Mouse (Mus musculus) urinary bladder, postnatal 36 days (tissue): ENCODE measurements around the gene Zfp865.
"Not testable (repeated sequence)": the region's sequence is repeated elsewhere in the genome, so short reads cannot be mapped to it uniquely, and the experiment has no call there.

ENCODE experiments used
- DNase-seq, 2 experiments: peaks; one replicate each; pipeline ENCODE4 v3.0.0; 2022; ENCODE audit warnings: low spot score in 2 of 2, mixed read lengths in 1 of 2

Gene Zfp865

GRCm38 (mm10) chr7:5015118-5016001, 4.8 kb upstream of the Zfp865 start, which contains the start of gene Gm44973:
Gene Gm44973, plus strand, starts transcription at chr7:5015496.
- peak; percentile 90 to 92 for DNase-seq

GRCm38 (mm10) chr7:5016057-5016456, 4.1 kb upstream of the Zfp865 start:
- no peak for DNase-seq

GRCm38 (mm10) chr7:5016920-5017319, 3.3 kb upstream of the Zfp865 start:
- no peak for DNase-seq

GRCm38 (mm10) chr7:5017352-5017751, 2.8 kb upstream of the Zfp865 start:
- DNase-seq, result no peak

GRCm38 (mm10) chr7:5017931-5018330, 2.2 kb upstream of the Zfp865 start:
- no peak for DNase-seq

- DNase-seq, result not testable (repeated sequence)
These were observed 600 bp upstream of the Zfp865 start for GRCm38 (mm10) chr7:5019576-5019975.

- DNase-seq, result no peak
These were observed 509 bp downstream of the Zfp865 start for GRCm38 (mm10) chr7:5020685-5021084.

GRCm38 (mm10) chr7:5021197-5021596, 1.0 kb downstream of the Zfp865 start:
- DNase-seq, result no peak

GRCm38 (mm10) chr7:5029543-5029942, 9.4 kb downstream of the Zfp865 start:
- no peak for DNase-seq

- DNase-seq, result no peak
These were observed 9.8 kb downstream of the Zfp865 start for GRCm38 (mm10) chr7:5029946-5030345.

GRCm38 (mm10) chr7:5030554-5031275, 10.5 kb downstream of the Zfp865 start:
- DNase-seq, result no peak

- no peak for DNase-seq
These were observed 11.3 kb downstream of the Zfp865 start for GRCm38 (mm10) chr7:5031496-5031895.

GRCm38 (mm10) chr7:5033818-5034217, 13.6 kb downstream of the Zfp865 start, which contains the start of gene 4632433K11Rik:
Gene 4632433K11Rik, plus strand, starts transcription at chr7:5034118.
- DNase-seq, result no peak

GRCm38 (mm10) chr7:5035628-5036027, 15.5 kb downstream of the Zfp865 start:
- no peak for DNase-seq

GRCm38 (mm10) chr7:5036136-5036535, 16.0 kb downstream of the Zfp865 start:
- no peak for DNase-seq

GRCm38 (mm10) chr7:5037026-5037425, 16.9 kb downstream of the Zfp865 start:
- DNase-seq, result no peak

GRCm38 (mm10) chr7:5037467-5037866, 17.3 kb downstream of the Zfp865 start:
- DNase-seq, result no peak

- DNase-seq, result peak; percentile 95
These were observed 18.0 kb downstream of the Zfp865 start, which contains the start of gene Zfp784 for GRCm38 (mm10) chr7:5038109-5038732. Gene Zfp784, minus strand, starts transcription at chr7:5038446.

- DNase-seq, result no peak
These were observed 18.8 kb downstream of the Zfp865 start for GRCm38 (mm10) chr7:5038940-5039339.

- DNase-seq, result no peak
These were observed 24.8 kb downstream of the Zfp865 start for GRCm38 (mm10) chr7:5044981-5045380.

- no peak for DNase-seq
These were observed 25.9 kb downstream of the Zfp865 start for GRCm38 (mm10) chr7:5046112-5046511.

GRCm38 (mm10) chr7:5047313-5047712, 27.1 kb downstream of the Zfp865 start:
- no peak for DNase-seq
